Mouse (Mus musculus) hindbrain, postnatal 0 days (tissue): ENCODE data around the gene Spag17. TPM values are rescaled to one million over a fixed set of nuclear protein-coding genes. Genes with fewer than 3 reads are reported as not detected.

Experiments used
- ATAC-seq: fragments of 200-750 bp; cut with Nextera tagmentation; 2 replicates; pipeline ENCODE4 v1.8.0; 2017; ENCODE audit warnings: mild to moderate bottlenecking, moderate TSS enrichment, moderate library complexity
- DNase-seq: peaks from one replicate; pipeline ENCODE4 v3.0.0-alpha.2; 2015; ENCODE audit warnings: low spot score
- H3K27ac ChIP-seq: fragments of 300-500 bp; sonication (generic); 2 replicates; pipeline ENCODE4 v1.5.1; 2014; ENCODE audit warnings: mild to moderate bottlenecking
- H3K27me3 ChIP-seq: fragments of 300-500 bp; sonication (generic); 2 replicates; pipeline ENCODE4 v1.6.1; 2014; ENCODE audit warnings: low read length, mixed read lengths; ENCODE audit not compliant: insufficient read depth
- H3K36me3 ChIP-seq: fragments of 300-500 bp; sonication (generic); 2 replicates; pipeline ENCODE4 v1.6.1; 2014; ENCODE audit warnings: low read length, mixed read lengths; ENCODE audit not compliant: insufficient read depth
- H3K4me1 ChIP-seq: fragments of 300-500 bp; sonication (generic); 2 replicates; pipeline ENCODE4 v1.6.1; 2014; ENCODE audit warnings: antibody characterized with exemption, low read length, mixed read lengths; ENCODE audit not compliant: insufficient read depth
- H3K4me2 ChIP-seq: fragments of 300-500 bp; sonication (generic); 2 replicates; pipeline ENCODE4 v1.6.1; 2014; ENCODE audit warnings: low read depth, mild to moderate bottlenecking, low read length, moderate library complexity, mixed read lengths
- H3K4me3 ChIP-seq: fragments of 300-500 bp; sonication (generic); 2 replicates; pipeline ENCODE4 v1.5.1; 2014; ENCODE audit warnings: low read length
- H3K9ac ChIP-seq: fragments of 300-500 bp; sonication (generic); replicated peaks from 2 replicates; pipeline ENCODE4 v1.6.1; 2014; ENCODE audit warnings: mild to moderate bottlenecking, low read length, moderate library complexity, mixed read lengths
- H3K9me3 ChIP-seq: fragments of 300-500 bp; sonication (generic); 2 replicates; pipeline ENCODE4 v1.6.1; 2016; ENCODE audit warnings: low read length, mixed read lengths
- CTCF ChIP-seq: IDR thresholded peaks from 2 replicates; pipeline ENCODE4 v1.5.1; 2016; ENCODE audit warnings: antibody characterized with exemption, control low read depth, low read depth
- WGBS: fragments of 180-500 bp; shearing (Covaris S2); extraction: QIAGEN DNeasy Blood & Tissue Kit; methylation state at CpG from one replicate; pipeline ENCODE4 v1.1.7; 2014; 5-methylcytosine and 5-hydroxymethylcytosine counted together
- polyA plus RNA-seq: library from polyadenylated mRNA; unstranded; fragments of >200 nt; fragmentation: Nextera tagmentation; extraction: Ambion mirVana; gene quantifications from 2 replicates; pipeline ENCODE4 v1.2.1, GENCODE M21; 2015
- total RNA-seq: library from RNA; depleted of rRNA; stranded (reverse); fragments of >200 nt; gene quantifications from 2 replicates; pipeline ENCODE4 v1.2.3, GENCODE M21; 2014

The Spag17 gene
- total and polyA plus RNA-seq, 2 experiments from 2014 or later, result 0.26 to 0.95 TPM

- H3K4me2 ChIP-seq, result no peak overlapping the region
- no peak overlapping the region for H3K9ac ChIP-seq
- H3K4me3 ChIP-seq, result no peak overlapping the region
- 97% methylated on average over 1 of the region's 1 CpGs for WGBS
- H3K27ac ChIP-seq, result no peak overlapping the region
- no peaks in the 10 kb centered on the region for H3K27me3 ChIP-seq
- H3K36me3 ChIP-seq, result no peaks in the 10 kb centered on the region
- no peak for DNase-seq
- no peak for TF ChIP-seq CTCF
- no peaks in the 10 kb centered on the region for H3K9me3 ChIP-seq
- no peaks in the 10 kb centered on the region for H3K4me1 ChIP-seq
- ATAC-seq, result no peak
These were observed 189.2 kb downstream of the Spag17 start for GRCm38 (mm10) chr3:100074406-100074805.

DNA sequence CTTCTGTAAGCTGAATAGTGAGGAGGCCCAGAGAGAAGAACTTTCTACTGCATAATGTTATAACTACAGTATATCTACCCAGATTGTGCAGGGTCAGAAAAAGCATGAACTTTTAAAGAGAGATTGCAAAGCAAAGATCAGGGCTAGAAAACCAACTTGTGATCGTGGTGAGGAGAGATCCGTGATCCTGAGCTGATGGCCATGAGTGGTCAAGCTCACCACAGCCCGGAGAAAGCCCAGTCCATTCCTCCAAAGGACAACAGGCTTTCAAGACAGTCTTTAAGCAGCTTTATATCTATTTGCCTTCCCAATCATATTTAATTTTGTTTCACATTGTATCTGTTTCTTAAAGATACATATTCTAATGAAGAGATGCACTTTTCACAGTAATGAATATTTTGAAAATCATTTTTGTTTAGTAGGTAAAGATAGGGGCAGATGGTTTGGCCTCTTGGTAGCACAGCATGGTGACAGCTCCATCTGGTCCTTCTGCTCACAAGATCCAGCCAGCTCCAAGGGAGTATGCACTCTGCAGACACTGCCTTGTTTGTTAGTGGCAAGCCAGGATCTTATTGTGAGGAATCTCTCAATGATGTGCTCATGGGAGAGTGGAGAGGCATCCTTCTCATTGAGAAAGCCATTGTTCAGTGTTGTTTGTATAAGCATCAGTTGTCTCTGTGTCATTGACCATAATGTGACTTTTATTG is 217.3 kb downstream of the Spag17 start:
- no peak overlapping the region for H3K4me3 ChIP-seq
- H3K9me3 ChIP-seq, result no peaks in the 10 kb centered on the region
- H3K4me2 ChIP-seq, result no peak overlapping the region
- H3K9ac ChIP-seq, result no peak overlapping the region
- ATAC-seq (peak; percentile 85), DNase-seq (peak; percentile 42)
- no peaks in the 10 kb centered on the region for H3K4me1 ChIP-seq
- no peak for TF ChIP-seq CTCF
- H3K27me3 ChIP-seq, result no peaks in the 10 kb centered on the region
- H3K27ac ChIP-seq, result peak overlapping the region; percentile 2; the same call in 1 of the 2 replicates
- no peaks in the 10 kb centered on the region for H3K36me3 ChIP-seq
- WGBS, result 82% methylated on average over 3 of the region's 3 CpGs

- peak; percentile 52 for DNase-seq
- TF ChIP-seq CTCF, result no peak
These were observed 221.5 kb downstream of the Spag17 start for GRCm38 (mm10) chr3:100106736-100107135.

GRCm38 (mm10) chr3:100118681-100119080 is 233.5 kb downstream of the Spag17 start:
- no peak for TF ChIP-seq CTCF
- Histone ChIP-seq H3K4me2 (no peak overlapping the region), H3K4me3 (no peak overlapping the region), H3K9ac (no peak overlapping the region), H3K27me3 (no peaks in the 10 kb centered on the region), H3K9me3 (no peaks in the 10 kb centered on the region), H3K27ac (no peak overlapping the region), H3K4me1 (no peaks in the 10 kb centered on the region), H3K36me3 (no peaks in the 10 kb centered on the region)
- DNase-seq (no peak), ATAC-seq (no peak)
- 68% methylated on average over 2 of the region's 2 CpGs for WGBS

More at GRCm38 (mm10) chr3:100106736-100107135, 221.5 kb downstream of the Spag17 start:
- H3K27ac ChIP-seq, result no peak overlapping the region
- no peak overlapping the region for H3K4me2 ChIP-seq
- no peaks in the 10 kb centered on the region for H3K4me1 ChIP-seq
- H3K36me3 ChIP-seq, result no peaks in the 10 kb centered on the region
- H3K27me3 ChIP-seq, result no peaks in the 10 kb centered on the region
- H3K9ac ChIP-seq, result no peak overlapping the region
- H3K4me3 ChIP-seq, result no peak overlapping the region
- H3K9me3 ChIP-seq, result no peaks in the 10 kb centered on the region
- 43% methylated on average over 2 of the region's 2 CpGs for WGBS
- ATAC-seq, result no peak

GRCm38 (mm10) chr3:100121961-100122360 is 236.8 kb downstream of the Spag17 start:
- no peaks in the 10 kb centered on the region for H3K9me3 ChIP-seq

GRCm38 (mm10) chr3:100122445-100122844 is 237.2 kb downstream of the Spag17 start:
- DNase-seq, result peak; percentile 13
- Histone ChIP-seq H3K27me3 (no peaks in the 10 kb centered on the region), H3K9ac (no peak overlapping the region), H3K4me2 (no peak overlapping the region), H3K4me1 (no peaks in the 10 kb centered on the region), H3K36me3 (no peaks in the 10 kb centered on the region), H3K27ac (no peak overlapping the region), H3K4me3 (no peak overlapping the region), H3K9me3 (no peaks in the 10 kb centered on the region)
- peak; percentile 35; the same call in 1 of the 2 replicates for TF ChIP-seq CTCF
- WGBS, result 67% methylated on average over 1 of the region's 1 CpGs
- ATAC-seq, result no peak

More at GRCm38 (mm10) chr3:100121961-100122360, 236.8 kb downstream of the Spag17 start:
- ATAC-seq, result no peak
- Histone ChIP-seq H3K4me1 (no peaks in the 10 kb centered on the region), H3K27me3 (no peaks in the 10 kb centered on the region), H3K4me2 (no peak overlapping the region), H3K36me3 (no peaks in the 10 kb centered on the region), H3K4me3 (no peak overlapping the region), H3K27ac (no peak overlapping the region), H3K9ac (no peak overlapping the region)
- WGBS, result 43% methylated on average over 2 of the region's 2 CpGs
- no peak for TF ChIP-seq CTCF
- no peak for DNase-seq

DNA sequence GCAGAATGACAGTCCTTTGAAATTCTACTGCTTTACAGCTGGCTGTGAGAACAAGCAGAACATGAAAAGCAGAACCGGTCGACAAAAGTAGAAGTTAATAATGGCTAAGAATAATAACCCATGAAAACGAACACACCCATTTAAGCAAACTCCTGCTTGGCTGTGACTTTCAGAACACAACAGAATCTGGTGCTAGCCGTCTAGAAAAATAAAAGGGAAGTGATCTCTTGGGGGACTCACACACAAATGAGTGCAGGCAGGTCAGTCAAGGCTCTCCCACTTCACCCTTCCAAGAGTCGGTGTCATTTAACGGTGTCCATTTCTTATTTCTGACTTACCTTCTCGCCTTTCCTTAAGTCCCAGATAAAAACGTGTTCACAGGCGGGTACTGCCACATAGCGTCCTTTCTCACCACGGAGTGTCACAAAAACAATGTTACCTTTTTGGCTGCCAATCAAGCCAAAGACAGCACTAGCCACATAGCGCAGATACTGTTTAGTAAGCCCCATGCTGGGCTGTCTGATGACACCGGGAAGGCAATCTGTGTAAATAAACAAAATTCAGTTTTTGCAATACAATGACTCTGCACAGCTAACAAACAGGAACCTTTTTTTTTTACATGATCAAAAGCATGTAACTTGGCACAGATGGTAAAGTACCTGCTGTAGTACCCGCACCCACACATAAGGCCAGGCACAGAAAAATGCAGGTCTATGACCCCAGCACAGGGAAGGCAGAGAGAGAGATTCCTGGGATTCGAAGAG is 275.7 kb downstream of the Spag17 start:
- H3K4me3 ChIP-seq, result peak overlapping the region; percentile 89

More for the DNA sequence above, 275.7 kb downstream of the Spag17 start:
- H3K9ac ChIP-seq, result peak overlapping the region; percentile 89
- peaks cover 27% of the 10 kb centered on the region for H3K36me3 ChIP-seq
- 83% methylated on average over 15 of the region's 15 CpGs for WGBS
- no peak for ATAC-seq
- no peak for DNase-seq
- H3K4me2 ChIP-seq, result peak overlapping the region; percentile 86
- no peaks in the 10 kb centered on the region for H3K9me3 ChIP-seq
- peaks cover 6% of the 10 kb centered on the region; the same call in 1 of the 2 replicates for H3K4me1 ChIP-seq
- no peak for TF ChIP-seq CTCF
- no peak overlapping the region for H3K27ac ChIP-seq
- no peaks in the 10 kb centered on the region for H3K27me3 ChIP-seq
